Mouse (Mus musculus) neutrophil, adult 65 days (primary cell): ENCODE measurements around the gene Zfand2a. TPM values are rescaled to one million over a fixed set of nuclear protein-coding genes. Genes with fewer than 3 reads are reported as not detected.

Source experiments
- total RNA-seq: library from RNA; stranded (reverse); gene quantifications from 2 replicates; pipeline ENCODE4 v1.2.4, GENCODE M21; 2023

Zfand2a gene
- 319 and 352 TPM in 2 replicates for total RNA-seq

DNA sequence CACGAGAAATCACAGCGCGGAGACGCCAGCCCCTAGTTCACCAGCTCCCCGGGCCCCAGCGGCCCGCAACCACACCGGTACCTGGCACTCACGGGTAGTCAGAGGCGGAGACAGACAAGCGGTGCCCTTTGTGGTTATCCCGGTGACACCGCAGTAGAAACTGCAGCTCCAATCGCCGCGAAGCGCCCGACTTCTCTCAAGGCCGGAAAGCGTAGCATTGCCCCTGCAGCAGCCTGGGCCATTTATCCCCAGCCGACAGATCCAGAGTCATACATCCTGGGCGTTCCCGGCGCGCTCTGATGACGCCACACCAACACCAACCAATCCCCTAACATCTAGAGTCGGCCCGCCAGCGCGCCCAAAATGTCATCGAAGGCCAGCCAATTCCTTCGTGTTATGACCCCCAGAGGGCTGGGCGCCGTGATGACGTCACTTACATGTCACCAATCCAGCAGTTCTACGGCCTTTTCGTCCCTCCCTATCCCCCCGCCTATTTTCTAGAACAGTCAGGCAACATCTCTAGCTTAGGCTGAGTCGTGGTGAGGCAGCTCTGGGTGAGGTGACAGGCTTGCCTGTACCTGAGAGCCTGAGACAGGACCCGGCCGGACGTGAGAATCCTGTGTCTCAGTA is at the start of gene Zfand2a:
Gene Zfand2a, minus strand, starts transcription at position 365 of the 630 bp plus-strand sequence.

GRCm38 (mm10) chr5:139460384-139461067 is 23.8 kb downstream of the Zfand2a start, which contains the start of gene 3110082I17Rik:
3110082I17Rik (minus strand) TSS chr5:139460527.

DNA sequence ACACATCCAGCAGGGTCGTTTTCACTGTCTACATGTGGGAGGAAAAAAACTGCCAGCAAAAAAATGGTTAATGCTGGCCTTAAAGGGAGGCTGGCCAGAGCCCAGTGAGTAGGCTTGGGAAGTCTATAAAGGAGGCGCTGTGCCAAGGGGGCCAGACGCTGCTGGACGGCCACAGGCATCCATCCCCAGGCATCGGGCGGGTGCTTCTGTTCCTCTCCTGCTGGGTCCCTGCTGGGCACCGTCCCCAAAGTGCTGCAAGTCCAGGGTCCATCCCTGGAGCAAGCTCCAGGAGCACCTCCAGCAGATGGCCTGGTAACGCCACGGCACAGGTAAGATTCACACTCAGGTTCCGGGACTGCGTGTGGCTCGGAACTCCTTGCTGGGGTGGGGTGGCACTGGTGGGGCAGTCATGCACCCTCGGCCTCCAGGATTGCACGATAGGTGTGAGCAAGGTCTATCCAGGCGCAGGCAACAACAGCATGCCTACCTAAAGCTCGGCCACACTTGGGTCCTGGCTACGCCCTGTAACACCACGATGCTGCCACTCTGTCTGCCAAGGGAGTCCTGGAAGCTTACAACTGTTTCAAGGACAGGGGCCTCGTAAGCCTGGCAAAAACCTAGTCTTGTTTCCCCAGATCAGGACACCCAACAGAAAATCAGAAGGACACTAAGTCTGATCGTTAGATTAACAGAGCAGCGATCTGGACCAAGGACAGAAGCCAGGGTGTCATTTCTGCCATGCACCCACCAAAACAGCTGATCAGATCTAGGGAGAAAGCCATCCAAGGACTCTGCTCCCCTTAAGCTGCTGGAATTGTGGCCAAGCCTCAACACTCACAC is 61.1 kb downstream of the Zfand2a start, which contains the start of gene Gper1:
Gene Gper1, plus strand, starts transcription at position 126 of the 840 bp plus-strand sequence.

Other genes with a start within 250 kb of the Zfand2a start
- gene Get4, start 232.2 kb downstream of the Zfand2a start, total RNA-seq, result 30.7 and 43.7 TPM in 2 replicates
- 72.6 and 86.9 TPM in 2 replicates for gene Adap1, start 158.9 kb downstream of the Zfand2a start, total RNA-seq
- gene Cox19, start 133.1 kb downstream of the Zfand2a start, total RNA-seq, result 24.1 and 24.3 TPM in 2 replicates
- gene Cyp2w1, start 131.9 kb downstream of the Zfand2a start, total RNA-seq, result not detected in 2 replicates
- 6.5 and 8.9 TPM in 2 replicates for gene Gpr146, start 106.9 kb downstream of the Zfand2a start, total RNA-seq
- 28.8 and 34.8 TPM in 2 replicates for gene C130050O18Rik, start 79.3 kb downstream of the Zfand2a start, total RNA-seq
- 0.45 and 0.60 TPM in 2 replicates for gene Gper1, start 61.4 kb downstream of the Zfand2a start, total RNA-seq
- gene 3110082I17Rik, start 24.0 kb downstream of the Zfand2a start, total RNA-seq, result 6.1 and 7.2 TPM in 2 replicates
- gene Uncx, start 58.9 kb upstream of the Zfand2a start, total RNA-seq, result not detected in 2 replicates